Mouse (Mus musculus): Measurements from ENCODE around the gene 1700024B05Rik. TPM values are rescaled to one million over a fixed set of nuclear protein-coding genes. Genes with fewer than 3 reads are reported as not detected.
"Not testable (repeated sequence)": the region's sequence is repeated elsewhere in the genome, so short reads cannot be mapped to it uniquely, and the experiment has no call there.

Gene 1700024B05Rik
- not detected in 2 replicates for polyA plus RNA-seq (2012; rRNA removed)

GRCm38 (mm10) chr14:41943695-41944094 is at the start of gene 1700024B05Rik:
1700024B05Rik (plus strand) TSS chr14:41943995.
- H3K4me3 ChIP-seq (ENCODE audit: insufficient read depth, low read length); H3K27ac ChIP-seq (ENCODE audit: insufficient read depth, low read length); H3K4me1 ChIP-seq (ENCODE audit: control insufficient read depth, insufficient read depth, low read length): not testable (repeated sequence)

DNA sequence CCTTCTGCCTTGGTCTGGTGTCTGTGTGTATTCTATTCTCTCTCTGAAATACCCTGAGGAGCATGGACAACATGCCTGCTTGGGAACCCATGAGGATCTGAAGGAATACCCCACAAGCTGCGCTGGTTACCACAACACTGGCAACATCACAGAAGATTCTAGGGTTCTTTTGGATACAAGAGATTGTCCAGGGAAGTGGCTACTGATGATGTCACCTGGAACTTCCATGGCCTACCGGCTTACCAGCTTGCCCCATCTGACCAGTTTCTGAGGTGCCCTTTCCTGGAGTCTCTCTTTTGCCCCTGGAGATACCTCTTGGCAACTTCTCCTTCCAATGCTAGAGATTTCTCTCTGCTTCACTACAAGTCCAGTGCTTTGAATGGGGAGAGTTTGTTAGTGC is 36.6 kb upstream of the 1700024B05Rik start, which contains the start of gene Gm7980:
Gm7980 (minus strand) TSS at position 101 of the 400 bp plus-strand sequence.
- not testable (repeated sequence) for H3K27ac ChIP-seq (ENCODE audit: insufficient read depth, low read length); H3K4me1 ChIP-seq (ENCODE audit: control insufficient read depth, insufficient read depth, low read length); H3K4me3 ChIP-seq (ENCODE audit: insufficient read depth, low read length)

DNA sequence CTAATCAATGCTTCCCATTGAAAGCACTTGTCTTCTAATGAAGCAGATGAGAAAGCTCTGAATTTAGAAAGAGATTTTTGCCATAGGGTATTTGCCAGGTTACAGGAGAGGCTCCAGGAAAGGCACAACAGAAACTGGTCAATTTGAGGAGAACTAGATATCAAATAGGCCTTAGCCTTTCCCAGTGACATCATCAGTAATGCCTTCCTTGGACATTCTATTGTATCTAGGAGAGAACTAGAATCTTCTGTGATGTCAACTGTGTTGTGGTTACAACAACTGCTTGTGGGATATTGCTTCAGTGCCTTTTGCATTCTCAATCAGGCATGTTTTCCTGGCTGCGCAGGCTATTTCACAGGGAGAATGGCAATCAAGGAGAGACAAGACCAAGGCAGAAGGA is 19.1 kb upstream of the 1700024B05Rik start, which contains the start of gene 1700049E17Rik1:
1700049E17Rik1 (plus strand) TSS at position 301 of the 400 bp plus-strand sequence.
- H3K27ac ChIP-seq (ENCODE audit: insufficient read depth, low read length); H3K4me3 ChIP-seq (ENCODE audit: insufficient read depth, low read length); H3K4me1 ChIP-seq (ENCODE audit: control insufficient read depth, insufficient read depth, low read length): not testable (repeated sequence)

DNA sequence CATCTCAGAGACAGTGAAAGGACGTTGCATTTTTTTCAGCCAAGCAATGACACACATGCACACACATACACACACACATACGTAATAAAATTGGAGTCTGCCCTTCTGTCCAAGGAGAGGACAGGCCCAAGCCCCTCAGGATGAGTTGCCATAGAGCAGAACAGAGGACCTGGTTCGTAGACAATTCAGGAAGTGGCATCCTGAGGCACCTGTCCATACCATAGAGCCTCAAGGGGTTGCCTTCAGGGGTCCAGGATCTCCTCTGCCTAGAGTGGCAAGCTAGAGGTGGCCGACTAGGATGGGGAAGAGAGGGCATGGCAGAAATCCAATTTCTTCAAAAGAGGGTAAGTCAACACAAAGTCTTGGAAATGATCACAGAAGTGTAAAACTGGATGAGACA is 20.3 kb downstream of the 1700024B05Rik start:
- H3K4me1 ChIP-seq (ENCODE audit: control insufficient read depth, insufficient read depth, low read length); H3K4me3 ChIP-seq (ENCODE audit: insufficient read depth, low read length); H3K27ac ChIP-seq (ENCODE audit: insufficient read depth, low read length): not testable (repeated sequence)

DNA sequence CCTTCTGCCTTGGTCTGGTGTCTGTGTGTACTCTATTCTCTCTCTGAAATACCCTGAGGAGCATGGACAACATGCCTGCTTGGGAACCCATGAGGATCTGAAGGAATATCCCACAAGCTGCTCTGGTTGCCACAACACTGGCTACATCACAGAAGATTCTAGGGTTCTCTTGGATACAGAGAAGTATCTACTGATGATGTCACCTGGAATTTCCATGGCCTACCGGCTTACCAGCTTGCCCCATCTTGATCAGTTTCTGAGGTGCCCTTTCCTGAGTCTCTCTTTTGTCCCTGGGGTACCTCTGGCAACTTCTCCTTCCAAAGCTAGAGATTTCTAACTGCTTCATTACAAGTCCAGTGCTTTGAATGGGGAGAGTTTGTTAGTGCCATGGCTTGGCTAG is 24.0 kb downstream of the 1700024B05Rik start, which contains the start of gene Gm6401:
Gm6401 (minus strand) TSS at position 101 of the 400 bp plus-strand sequence.
- H3K4me3 ChIP-seq (ENCODE audit: insufficient read depth, low read length); H3K4me1 ChIP-seq (ENCODE audit: control insufficient read depth, insufficient read depth, low read length); H3K27ac ChIP-seq (ENCODE audit: insufficient read depth, low read length): not testable (repeated sequence)

DNA sequence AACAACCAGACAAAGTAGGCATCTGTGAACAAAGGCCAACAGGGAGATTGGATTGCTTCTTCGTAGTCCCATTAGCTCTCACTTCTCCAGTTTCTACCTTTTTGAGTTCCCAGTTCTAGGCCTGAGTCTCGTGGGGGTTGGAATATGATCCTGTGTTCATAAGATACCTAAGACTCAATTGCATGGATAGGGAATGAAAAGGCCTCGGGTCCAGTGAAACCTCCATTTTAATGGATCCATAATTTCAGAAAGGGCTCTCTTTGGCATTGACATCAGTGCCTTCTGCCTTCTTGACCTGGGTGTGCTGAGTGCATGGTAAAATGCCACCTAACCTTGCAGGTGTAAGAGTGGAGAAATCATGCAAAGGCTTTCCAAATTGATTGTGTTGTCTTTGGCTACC is 24.8 kb downstream of the 1700024B05Rik start:
- not testable (repeated sequence) for H3K4me1 ChIP-seq (ENCODE audit: control insufficient read depth, insufficient read depth, low read length); H3K27ac ChIP-seq (ENCODE audit: insufficient read depth, low read length); H3K4me3 ChIP-seq (ENCODE audit: insufficient read depth, low read length)

- H3K4me3 ChIP-seq (ENCODE audit: insufficient read depth, low read length); H3K4me1 ChIP-seq (ENCODE audit: control insufficient read depth, insufficient read depth, low read length); H3K27ac ChIP-seq (ENCODE audit: insufficient read depth, low read length): not testable (repeated sequence)
Measured at GRCm38 (mm10) chr14:41983225-41983624, 39.4 kb downstream of the 1700024B05Rik start, which contains the start of gene Gm3543. Gm3543 (minus strand) TSS chr14:41983325.

Other genes starting within 250 kb of the 1700024B05Rik start
- gene Gm8068, start 242.1 kb upstream of the 1700024B05Rik start, polyA plus RNA-seq (2012; rRNA removed), result not detected in 2 replicates
- gene Gm7929, start 193.4 kb upstream of the 1700024B05Rik start, polyA plus RNA-seq (2012; rRNA removed), result not detected in 2 replicates
- not detected in 2 replicates for gene Gm47189, start 171.6 kb upstream of the 1700024B05Rik start, polyA plus RNA-seq (2012; rRNA removed)
- not detected in 2 replicates for gene Gm7980, start 36.7 kb upstream of the 1700024B05Rik start, polyA plus RNA-seq (2012; rRNA removed)
- gene 1700049E17Rik1, start 19.0 kb upstream of the 1700024B05Rik start, polyA plus RNA-seq (2012; rRNA removed), result not detected in 2 replicates
- gene Gm6401, start 23.9 kb downstream of the 1700024B05Rik start, polyA plus RNA-seq (2012; rRNA removed), result not detected in 2 replicates
- gene Gm3543, start 39.3 kb downstream of the 1700024B05Rik start, polyA plus RNA-seq (2012; rRNA removed), result not detected in 2 replicates
- not detected in 2 replicates for gene Gm7951, start 173.4 kb downstream of the 1700024B05Rik start, polyA plus RNA-seq (2012; rRNA removed)
- not detected in 2 replicates for gene Gm17027, start 218.6 kb downstream of the 1700024B05Rik start, polyA plus RNA-seq (2012; rRNA removed)
- gene Gm3573, start 246.8 kb downstream of the 1700024B05Rik start, polyA plus RNA-seq (2012; rRNA removed), result not detected in 2 replicates